Mouse (Mus musculus) heart, embryonic 15.5 days (tissue): Measurements from ENCODE around the gene Fam160b1. TPM values are rescaled to one million over a fixed set of nuclear protein-coding genes. Genes with fewer than 3 reads are reported as not detected.

Experiments
- ATAC-seq: fragments of 200-750 bp; cut with Nextera tagmentation; replicated peaks from 2 replicates; pipeline ENCODE4 v1.8.0; 2017; ENCODE audit warnings: low read depth, moderate TSS enrichment; ENCODE audit not compliant: insufficient number of reproducible peaks, insufficient read depth, low FRiP score
- H3K27ac ChIP-seq: fragments of 300-500 bp; sonication (generic); 2 replicates; pipeline ENCODE4 v1.5.1; 2015; ENCODE audit warnings: mild to moderate bottlenecking, inconsistent platforms
- H3K27me3 ChIP-seq: fragments of 300-500 bp; sonication (generic); 2 replicates; pipeline ENCODE4 v1.6.1; 2015; ENCODE audit warnings: inconsistent platforms
- H3K36me3 ChIP-seq: fragments of 300-500 bp; sonication (generic); 2 replicates; pipeline ENCODE4 v1.6.1; 2015; ENCODE audit warnings: mild to moderate bottlenecking, inconsistent platforms
- H3K4me1 ChIP-seq: fragments of 300-500 bp; sonication (generic); replicated peaks from 2 replicates; pipeline ENCODE4 v1.6.1; 2015; ENCODE audit warnings: inconsistent platforms
- H3K4me2 ChIP-seq: fragments of 300-500 bp; sonication (generic); 2 replicates; pipeline ENCODE4 v1.6.1; 2015; ENCODE audit warnings: inconsistent platforms, mild to moderate bottlenecking, moderate library complexity
- H3K4me3 ChIP-seq: fragments of 300-500 bp; sonication (generic); 2 replicates; pipeline ENCODE4 v1.5.1; 2015; ENCODE audit warnings: mild to moderate bottlenecking, inconsistent platforms
- H3K9ac ChIP-seq: fragments of 300-500 bp; sonication (generic); 2 replicates; pipeline ENCODE4 v1.6.1; 2015; ENCODE audit warnings: mild to moderate bottlenecking, inconsistent platforms
- H3K9me3 ChIP-seq: fragments of 300-500 bp; sonication (generic); replicated peaks from 2 replicates; pipeline ENCODE4 v1.6.1; 2016; ENCODE audit warnings: inconsistent platforms
- WGBS: fragments of 180-500 bp; shearing (Covaris S2); methylation state at CpG from one replicate; pipeline ENCODE4 v1.1.7; 2015; ENCODE audit warnings: mixed read lengths; 5-methylcytosine and 5-hydroxymethylcytosine counted together
- polyA plus RNA-seq: library from polyadenylated mRNA; unstranded; fragments of >200 nt; fragmentation: Nextera tagmentation; extraction: Ambion mirVana; gene quantifications from 2 replicates; pipeline ENCODE4 v1.2.1, GENCODE M21; 2015

Fam160b1 gene
- polyA plus RNA-seq, 1 experiment from 2014 or later: 9.4 TPM

- 77% methylated on average over 20 of the region's 20 CpGs for WGBS
- Histone ChIP-seq H3K4me1 (peaks cover 59% of the 10 kb centered on the region), H3K4me3 (peak overlapping the region; percentile 100), H3K9me3 (no peaks in the 10 kb centered on the region), H3K36me3 (no peaks in the 10 kb centered on the region), H3K27me3 (no peaks in the 10 kb centered on the region), H3K9ac (no peak overlapping the region), H3K27ac (peak overlapping the region; percentile 53), H3K4me2 (peak overlapping the region; percentile 71)
- no peak for ATAC-seq
Measured at GRCm38 (mm10) chr19:57358836-57359598, 1.5 kb upstream of the Fam160b1 start.

GRCm38 (mm10) chr19:57359701-57360326 lies 666 bp upstream of the Fam160b1 start:
- H3K4me3 ChIP-seq: peak overlapping the region; percentile 100
- H3K9me3 ChIP-seq: no peaks in the 10 kb centered on the region
- peak overlapping the region; percentile 99 for H3K27ac ChIP-seq
- 30% methylated on average over 10 of the region's 10 CpGs for WGBS
- no peak for ATAC-seq
- H3K36me3 ChIP-seq: no peaks in the 10 kb centered on the region
- peak overlapping the region; percentile 71 for H3K4me2 ChIP-seq
- peak overlapping the region; percentile 47 for H3K9ac ChIP-seq
- H3K27me3 ChIP-seq: no peaks in the 10 kb centered on the region
- H3K4me1 ChIP-seq: peaks cover 66% of the 10 kb centered on the region

- H3K9me3 ChIP-seq: no peaks in the 10 kb centered on the region
- peak overlapping the region; percentile 100 for H3K9ac ChIP-seq
- H3K27me3 ChIP-seq: no peaks in the 10 kb centered on the region
- peaks cover 68% of the 10 kb centered on the region for H3K4me1 ChIP-seq
- H3K4me2 ChIP-seq: peak overlapping the region; percentile 65
- peak; percentile 36 for ATAC-seq
- H3K36me3 ChIP-seq: no peaks in the 10 kb centered on the region
- H3K27ac ChIP-seq: peak overlapping the region; percentile 99
- WGBS: under 1% methylated on average over 74 of the region's 78 CpGs
- H3K4me3 ChIP-seq: peak overlapping the region; percentile 100
Measured at GRCm38 (mm10) chr19:57361131-57361938, 855 bp downstream of the Fam160b1 start.

GRCm38 (mm10) chr19:57361939-57362307 lies 1.4 kb downstream of the Fam160b1 start:
- H3K9ac ChIP-seq: peak overlapping the region; percentile 100
- WGBS: 20% methylated on average over 3 of the region's 3 CpGs

GRCm38 (mm10) chr19:57362586-57362985 lies 2.1 kb downstream of the Fam160b1 start:
- Histone ChIP-seq H3K4me3 (peak overlapping the region; percentile 100), H3K9me3 (no peaks in the 10 kb centered on the region), H3K4me2 (peak overlapping the region; percentile 65), H3K4me1 (peaks cover 76% of the 10 kb centered on the region), H3K27me3 (no peaks in the 10 kb centered on the region), H3K9ac (peak overlapping the region; percentile 15; the same call in 1 of the 2 replicates), H3K27ac (peak overlapping the region; percentile 20), H3K36me3 (no peaks in the 10 kb centered on the region)
- WGBS: 40% methylated on average over 5 of the region's 5 CpGs
- ATAC-seq: no peak

More at GRCm38 (mm10) chr19:57361939-57362307, 1.4 kb downstream of the Fam160b1 start:
- Histone ChIP-seq H3K4me1 (peaks cover 71% of the 10 kb centered on the region), H3K27me3 (no peaks in the 10 kb centered on the region), H3K9me3 (no peaks in the 10 kb centered on the region), H3K4me3 (peak overlapping the region; percentile 100), H3K36me3 (no peaks in the 10 kb centered on the region), H3K27ac (peak overlapping the region; percentile 99), H3K4me2 (peak overlapping the region; percentile 65)
- no peak for ATAC-seq

- Histone ChIP-seq H3K9ac (0 out of 2 replicates have a peak overlapping the region, but pooled peaks have one; percentile 15), H3K27ac (peak overlapping the region; percentile 20), H3K9me3 (no peaks in the 10 kb centered on the region), H3K27me3 (no peaks in the 10 kb centered on the region), H3K36me3 (no peaks in the 10 kb centered on the region), H3K4me3 (peak overlapping the region; percentile 100), H3K4me1 (peaks cover 77% of the 10 kb centered on the region), H3K4me2 (peak overlapping the region; percentile 65)
- ATAC-seq: no peak
- WGBS: 30% methylated on average over 7 of the region's 7 CpGs
Measured at GRCm38 (mm10) chr19:57363076-57363475, 2.6 kb downstream of the Fam160b1 start.

- H3K4me2 ChIP-seq: peak overlapping the region; percentile 65; the same call in 1 of the 2 replicates
- H3K27me3 ChIP-seq: no peaks in the 10 kb centered on the region
- no peaks in the 10 kb centered on the region for H3K9me3 ChIP-seq
- peak overlapping the region; percentile 100; the same call in 1 of the 2 replicates for H3K4me3 ChIP-seq
- H3K36me3 ChIP-seq: peaks cover 1% of the 10 kb centered on the region; the same call in 1 of the 2 replicates
- 90% methylated on average over 7 of the region's 7 CpGs for WGBS
- H3K9ac ChIP-seq: 0 out of 2 replicates have a peak overlapping the region, but pooled peaks have one; percentile 15
- no peak for ATAC-seq
- H3K4me1 ChIP-seq: peaks cover 78% of the 10 kb centered on the region
- H3K27ac ChIP-seq: no peak overlapping the region
Measured at GRCm38 (mm10) chr19:57363538-57363937, 3.1 kb downstream of the Fam160b1 start.

- WGBS: 15% methylated on average over 11 of the region's 11 CpGs
- Histone ChIP-seq H3K9ac (peak overlapping the region; percentile 36; the same call in 1 of the 2 replicates), H3K4me2 (peak overlapping the region; percentile 38), H3K27me3 (no peaks in the 10 kb centered on the region), H3K27ac (peak overlapping the region; percentile 81), H3K4me1 (peaks cover 66% of the 10 kb centered on the region), H3K36me3 (peaks cover 14% of the 10 kb centered on the region), H3K4me3 (peak overlapping the region; percentile 9; the same call in 1 of the 2 replicates), H3K9me3 (no peaks in the 10 kb centered on the region)
- ATAC-seq: no peak
Measured at GRCm38 (mm10) chr19:57364942-57365673, 4.6 kb downstream of the Fam160b1 start.

- Histone ChIP-seq H3K4me2 (peak overlapping the region; percentile 30; the same call in 1 of the 2 replicates), H3K9me3 (no peaks in the 10 kb centered on the region), H3K36me3 (peaks cover 23% of the 10 kb centered on the region), H3K4me1 (peaks cover 66% of the 10 kb centered on the region), H3K9ac (no peak overlapping the region), H3K4me3 (no peak overlapping the region), H3K27ac (peak overlapping the region; percentile 81), H3K27me3 (no peaks in the 10 kb centered on the region)
- 46% methylated on average over 8 of the region's 8 CpGs for WGBS
- ATAC-seq: no peak
Measured at GRCm38 (mm10) chr19:57366007-57366406, 5.5 kb downstream of the Fam160b1 start.

- Histone ChIP-seq H3K4me3 (no peak overlapping the region), H3K4me2 (no peak overlapping the region; the same call in 1 of the 2 replicates), H3K4me1 (peaks cover 66% of the 10 kb centered on the region), H3K27ac (peak overlapping the region; percentile 81), H3K9ac (no peak overlapping the region), H3K9me3 (no peaks in the 10 kb centered on the region), H3K27me3 (no peaks in the 10 kb centered on the region), H3K36me3 (peaks cover 29% of the 10 kb centered on the region)
- 60% methylated on average over 5 of the region's 5 CpGs for WGBS
- no peak for ATAC-seq
Measured at GRCm38 (mm10) chr19:57366626-57367025, 6.1 kb downstream of the Fam160b1 start.
